Mouse (Mus musculus): ENCODE measurements at regions not wholly inside any gene's neighbourhood (a gene's known extent, or its start where the extent isn't known, plus 50 kb on each side); places are given as distances from the start of the nearest gene placed in this dataset.

DNA sequence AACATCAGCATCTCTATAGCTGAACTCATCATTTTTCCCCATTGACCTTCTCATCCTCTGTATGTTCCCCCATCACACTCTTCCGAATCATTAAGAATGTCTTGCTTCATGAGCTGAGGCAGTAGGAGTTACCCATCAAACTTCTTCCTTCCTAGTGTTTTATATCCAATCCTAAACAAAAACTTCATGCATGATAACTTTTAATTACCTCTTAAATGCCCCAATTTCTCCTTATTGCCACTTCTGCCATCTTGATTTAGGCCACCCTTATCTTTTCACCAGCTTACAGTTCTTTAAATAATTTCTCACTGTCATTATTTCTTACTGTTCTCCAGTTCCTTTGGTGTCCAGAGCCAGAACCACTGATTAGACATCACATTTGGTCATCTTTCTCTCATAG is 277.9 kb upstream of the Fbxo33 start:
- Histone ChIP-seq H3K4me1 (ENCODE audit: control insufficient read depth, insufficient read depth, low read length) (no peaks in the 10 kb centered on the region), H3K9me3 (ENCODE audit: control insufficient read depth, low read length) (no peaks in the 10 kb centered on the region), H3K4me3 (ENCODE audit: low read depth, low read length) (no peak overlapping the region), H3K36me3 (ENCODE audit: control insufficient read depth, insufficient read depth, low read length) (no peaks in the 10 kb centered on the region), H3K9ac (ENCODE audit: low read depth, low read length) (no peak overlapping the region), H3K4me2 (ENCODE audit: low read depth, low read length) (no peak overlapping the region), H3K27me3 (replicated peaks; ENCODE audit: control insufficient read depth, insufficient read depth, low read length) (no peaks in the 10 kb centered on the region), H3K27ac (replicated peaks; ENCODE audit: low read depth, low read length) (no peak overlapping the region)
- 94% methylated on average over 1 of the region's 1 CpGs for WGBS
- DNase-seq (ENCODE audit: low spot score), result no peak
- no peak for ATAC-seq (ENCODE audit: low read depth)

DNA sequence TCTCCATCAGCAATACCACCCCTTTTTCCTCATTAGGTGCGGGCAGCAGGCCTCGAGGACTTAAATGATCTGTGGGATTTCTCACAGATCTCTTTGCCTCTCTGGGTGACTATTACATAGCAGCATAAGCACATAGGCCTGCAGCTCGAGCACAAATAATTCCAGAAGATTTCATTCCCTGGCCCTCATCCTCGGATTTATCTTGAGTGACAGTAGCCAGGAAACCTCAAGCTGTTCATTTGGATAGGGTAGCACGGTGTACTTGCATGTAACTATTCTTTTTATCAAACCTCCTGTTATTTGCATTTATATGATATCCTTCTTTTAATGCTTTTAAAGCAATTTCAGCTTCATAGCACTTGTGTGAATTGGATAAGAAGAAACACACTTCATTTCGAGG is 268.5 kb upstream of the Fbxo33 start:
- WGBS, result 69% methylated on average over 6 of the region's 6 CpGs
- no peaks in the 10 kb centered on the region for H3K4me1 ChIP-seq (ENCODE audit: control insufficient read depth, insufficient read depth, low read length)
- H3K9ac ChIP-seq (ENCODE audit: low read depth, low read length), result no peak overlapping the region
- DNase-seq (ENCODE audit: low spot score), result no peak
- no peak overlapping the region for H3K27ac ChIP-seq (replicated peaks; ENCODE audit: low read depth, low read length)
- no peak overlapping the region for H3K4me3 ChIP-seq (ENCODE audit: low read depth, low read length)
- H3K4me2 ChIP-seq (ENCODE audit: low read depth, low read length), result no peak overlapping the region
- ATAC-seq (ENCODE audit: low read depth), result no peak
- no peaks in the 10 kb centered on the region for H3K9me3 ChIP-seq (ENCODE audit: control insufficient read depth, low read length)
- no peaks in the 10 kb centered on the region for H3K36me3 ChIP-seq (ENCODE audit: control insufficient read depth, insufficient read depth, low read length)
- no peaks in the 10 kb centered on the region for H3K27me3 ChIP-seq (replicated peaks; ENCODE audit: control insufficient read depth, insufficient read depth, low read length)

DNA sequence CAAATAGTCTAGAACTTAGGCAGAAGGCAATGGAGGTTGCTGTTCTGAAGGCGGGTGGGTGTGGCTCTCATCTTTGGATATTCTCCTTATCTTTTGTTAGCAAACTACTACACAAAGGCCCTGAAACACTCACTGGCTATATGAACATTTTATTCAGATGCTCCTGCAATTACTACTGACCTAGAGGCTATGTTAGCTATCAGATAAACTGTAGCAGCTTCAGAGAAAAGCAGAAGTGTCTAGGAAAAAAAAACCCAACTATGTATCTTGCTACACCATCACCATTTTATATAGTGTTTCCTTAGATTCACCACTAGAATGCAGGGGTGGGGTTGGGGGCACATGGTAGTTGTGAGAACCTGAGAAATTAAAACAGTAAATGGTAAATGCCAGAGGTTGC is 268.0 kb upstream of the Fbxo33 start:
- H3K27me3 ChIP-seq (replicated peaks; ENCODE audit: control insufficient read depth, insufficient read depth, low read length), result no peaks in the 10 kb centered on the region
- WGBS, result 92% methylated on average over 1 of the region's 1 CpGs
- H3K4me1 ChIP-seq (ENCODE audit: control insufficient read depth, insufficient read depth, low read length), result no peaks in the 10 kb centered on the region
- DNase-seq (ENCODE audit: low spot score) (no peak), ATAC-seq (ENCODE audit: low read depth) (no peak)
- H3K4me3 ChIP-seq (ENCODE audit: low read depth, low read length), result no peak overlapping the region
- no peak overlapping the region for H3K27ac ChIP-seq (replicated peaks; ENCODE audit: low read depth, low read length)
- H3K4me2 ChIP-seq (ENCODE audit: low read depth, low read length), result no peak overlapping the region
- H3K36me3 ChIP-seq (ENCODE audit: control insufficient read depth, insufficient read depth, low read length), result no peaks in the 10 kb centered on the region
- no peak overlapping the region for H3K9ac ChIP-seq (ENCODE audit: low read depth, low read length)
- H3K9me3 ChIP-seq (ENCODE audit: control insufficient read depth, low read length), result no peaks in the 10 kb centered on the region

DNA sequence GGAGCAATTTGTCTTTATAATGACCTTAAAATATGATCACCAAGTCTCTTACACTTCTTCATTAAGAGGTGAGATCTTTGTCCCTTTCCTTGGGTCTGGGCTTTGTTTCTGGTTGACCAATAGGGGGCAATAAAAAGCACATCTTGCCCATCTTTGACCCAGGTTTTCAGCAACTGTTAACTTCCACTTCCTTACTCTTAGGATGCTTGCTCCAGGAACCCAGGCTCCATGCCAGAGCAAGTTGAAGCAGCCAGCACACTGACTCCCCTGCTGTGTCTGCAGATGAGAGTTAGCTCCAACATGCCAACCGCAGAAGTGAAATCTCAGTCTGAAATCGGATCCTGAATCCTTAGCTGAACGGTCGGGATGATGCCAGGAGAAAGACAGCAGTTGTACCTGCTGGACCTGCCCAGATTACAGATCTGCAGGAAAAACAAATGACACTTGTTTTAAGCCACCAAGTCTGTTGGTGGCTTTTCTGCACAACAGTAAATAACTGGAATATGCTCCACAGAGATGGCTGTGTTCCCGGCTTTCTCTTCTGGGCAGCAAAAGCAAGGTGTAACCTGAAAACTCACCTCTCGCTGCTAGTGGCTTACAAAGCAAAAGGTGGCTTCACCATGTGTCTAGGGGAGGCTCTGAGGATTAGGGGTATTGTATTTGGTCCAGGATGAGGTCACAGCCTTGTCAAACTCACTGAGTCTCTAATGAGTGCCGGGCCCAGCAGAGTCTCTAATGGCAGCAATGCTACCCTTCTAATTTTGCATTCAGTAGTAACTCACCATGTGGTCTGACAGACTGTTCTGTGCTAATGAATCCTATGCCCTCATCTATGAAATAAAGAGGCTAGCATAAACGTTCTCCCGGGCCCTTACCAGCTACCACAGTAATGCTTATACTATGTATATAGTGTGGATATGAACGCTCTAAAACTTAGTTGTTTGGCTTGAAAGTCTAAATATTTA is 241.8 kb upstream of the Fbxo33 start:
- Histone ChIP-seq H3K4me3 (ENCODE audit: low read depth, low read length) (no peak overlapping the region), H3K36me3 (ENCODE audit: control insufficient read depth, insufficient read depth, low read length) (no peaks in the 10 kb centered on the region), H3K4me2 (ENCODE audit: low read depth, low read length) (no peak overlapping the region), H3K9ac (ENCODE audit: low read depth, low read length) (no peak overlapping the region), H3K4me1 (ENCODE audit: control insufficient read depth, insufficient read depth, low read length) (no peaks in the 10 kb centered on the region), H3K27ac (replicated peaks; ENCODE audit: low read depth, low read length) (no peak overlapping the region), H3K27me3 (replicated peaks; ENCODE audit: control insufficient read depth, insufficient read depth, low read length) (no peaks in the 10 kb centered on the region), H3K9me3 (ENCODE audit: control insufficient read depth, low read length) (no peaks in the 10 kb centered on the region)
- WGBS, result 64% methylated on average over 10 of the region's 10 CpGs
- ATAC-seq (ENCODE audit: low read depth), result peak; percentile 80
- peak; percentile 61 for DNase-seq (ENCODE audit: low spot score)

DNA sequence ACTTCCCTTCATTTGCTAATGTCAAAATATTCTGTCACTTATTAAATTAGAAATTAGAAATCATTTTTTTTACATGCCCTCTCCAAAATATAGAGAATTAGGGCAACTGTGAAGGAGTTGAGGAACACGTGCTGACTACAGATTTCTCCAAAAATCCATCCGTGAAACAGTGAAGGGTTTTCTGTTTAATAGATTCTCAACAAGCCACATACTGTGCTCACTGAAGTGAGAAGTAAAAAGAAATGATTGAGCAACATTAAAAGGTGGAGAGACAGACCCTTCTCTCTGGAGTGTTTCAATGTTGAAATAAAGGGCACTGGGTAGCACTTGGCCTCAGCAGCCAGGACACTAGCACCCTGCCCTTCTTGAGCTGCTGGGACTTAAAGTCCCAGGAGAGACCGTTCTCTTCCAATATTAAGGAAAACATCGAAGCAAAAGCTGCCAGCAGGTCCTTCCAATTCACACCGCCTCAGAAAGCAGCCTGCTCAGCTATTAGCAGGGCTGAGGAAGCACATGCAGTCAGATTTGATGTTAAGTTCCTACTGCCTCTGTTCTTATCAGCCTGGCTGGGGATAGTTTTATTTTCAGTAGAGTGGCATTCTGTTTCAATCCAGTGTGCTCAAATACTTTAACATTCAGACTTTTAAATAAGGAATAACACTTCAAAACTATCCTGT is 236.8 kb upstream of the Fbxo33 start:
- no peaks in the 10 kb centered on the region for H3K27me3 ChIP-seq (replicated peaks; ENCODE audit: control insufficient read depth, insufficient read depth, low read length)
- WGBS, result 77% methylated on average over 5 of the region's 5 CpGs
- no peak overlapping the region for H3K4me2 ChIP-seq (ENCODE audit: low read depth, low read length)
- H3K27ac ChIP-seq (replicated peaks; ENCODE audit: low read depth, low read length), result no peak overlapping the region
- ATAC-seq (ENCODE audit: low read depth), result no peak
- no peaks in the 10 kb centered on the region for H3K36me3 ChIP-seq (ENCODE audit: control insufficient read depth, insufficient read depth, low read length)
- H3K9me3 ChIP-seq (ENCODE audit: control insufficient read depth, low read length), result no peaks in the 10 kb centered on the region
- DNase-seq (ENCODE audit: low spot score), result no peak
- no peaks in the 10 kb centered on the region for H3K4me1 ChIP-seq (ENCODE audit: control insufficient read depth, insufficient read depth, low read length)
- H3K9ac ChIP-seq (ENCODE audit: low read depth, low read length), result no peak overlapping the region
- H3K4me3 ChIP-seq (ENCODE audit: low read depth, low read length), result no peak overlapping the region

DNA sequence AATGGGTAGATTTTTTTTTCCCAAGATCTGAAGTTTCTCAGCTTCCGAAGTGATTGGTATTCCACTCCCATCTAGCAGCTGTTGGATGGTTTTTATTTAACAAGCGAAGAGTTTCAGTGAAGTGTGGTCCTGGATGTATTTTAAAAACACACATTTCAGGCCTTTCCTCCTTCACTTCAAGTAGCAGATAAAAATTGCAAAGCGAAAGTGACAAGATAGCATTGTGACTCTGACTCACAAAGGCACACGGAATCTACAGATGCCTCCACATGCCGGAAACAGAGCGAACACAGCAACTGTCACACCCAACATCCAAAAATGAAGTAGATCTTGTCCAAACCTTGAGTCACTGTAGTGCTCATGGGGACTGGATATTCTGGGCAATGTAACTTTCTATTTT is 195.5 kb upstream of the Fbxo33 start:
- Histone ChIP-seq H3K4me3 (ENCODE audit: low read depth, low read length) (no peak overlapping the region), H3K9me3 (ENCODE audit: control insufficient read depth, low read length) (no peaks in the 10 kb centered on the region), H3K9ac (ENCODE audit: low read depth, low read length) (no peak overlapping the region), H3K27ac (replicated peaks; ENCODE audit: low read depth, low read length) (no peak overlapping the region), H3K36me3 (ENCODE audit: control insufficient read depth, insufficient read depth, low read length) (no peaks in the 10 kb centered on the region), H3K4me1 (ENCODE audit: control insufficient read depth, insufficient read depth, low read length) (no peaks in the 10 kb centered on the region), H3K27me3 (replicated peaks; ENCODE audit: control insufficient read depth, insufficient read depth, low read length) (no peaks in the 10 kb centered on the region), H3K4me2 (ENCODE audit: low read depth, low read length) (no peak overlapping the region)
- WGBS, result 87% methylated on average over 6 of the region's 6 CpGs
- ATAC-seq (ENCODE audit: low read depth) (no peak), DNase-seq (ENCODE audit: low spot score) (no peak)

DNA sequence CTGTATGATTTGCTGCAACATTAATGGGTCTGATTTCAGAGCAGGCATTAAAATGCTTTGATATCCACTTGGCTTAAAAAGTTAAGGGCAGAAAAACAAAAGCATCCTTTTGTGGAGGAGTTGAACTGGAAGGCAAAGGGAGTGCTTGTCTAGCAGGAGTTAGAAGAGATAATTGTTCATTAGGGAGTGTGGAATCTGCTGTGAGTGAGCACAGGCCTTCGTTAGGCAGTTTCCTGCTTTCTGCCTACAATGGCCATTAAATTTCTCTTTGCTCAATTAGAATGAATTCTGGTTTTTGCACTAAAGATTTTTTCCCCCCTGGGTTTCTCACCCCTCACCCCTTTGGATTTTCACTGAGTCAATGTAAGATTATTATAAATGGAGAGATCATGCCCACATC is 192.0 kb upstream of the Fbxo33 start:
- DNase-seq (ENCODE audit: low spot score), result no peak
- Histone ChIP-seq H3K9me3 (ENCODE audit: control insufficient read depth, low read length) (no peaks in the 10 kb centered on the region), H3K27me3 (replicated peaks; ENCODE audit: control insufficient read depth, insufficient read depth, low read length) (no peaks in the 10 kb centered on the region), H3K36me3 (ENCODE audit: control insufficient read depth, insufficient read depth, low read length) (no peaks in the 10 kb centered on the region), H3K4me1 (ENCODE audit: control insufficient read depth, insufficient read depth, low read length) (no peaks in the 10 kb centered on the region), H3K27ac (replicated peaks; ENCODE audit: low read depth, low read length) (no peak overlapping the region), H3K4me3 (ENCODE audit: low read depth, low read length) (no peak overlapping the region), H3K4me2 (ENCODE audit: low read depth, low read length) (no peak overlapping the region), H3K9ac (ENCODE audit: low read depth, low read length) (no peak overlapping the region)
- no peak for ATAC-seq (ENCODE audit: low read depth)
- 52% methylated on average over 1 of the region's 1 CpGs for WGBS

DNA sequence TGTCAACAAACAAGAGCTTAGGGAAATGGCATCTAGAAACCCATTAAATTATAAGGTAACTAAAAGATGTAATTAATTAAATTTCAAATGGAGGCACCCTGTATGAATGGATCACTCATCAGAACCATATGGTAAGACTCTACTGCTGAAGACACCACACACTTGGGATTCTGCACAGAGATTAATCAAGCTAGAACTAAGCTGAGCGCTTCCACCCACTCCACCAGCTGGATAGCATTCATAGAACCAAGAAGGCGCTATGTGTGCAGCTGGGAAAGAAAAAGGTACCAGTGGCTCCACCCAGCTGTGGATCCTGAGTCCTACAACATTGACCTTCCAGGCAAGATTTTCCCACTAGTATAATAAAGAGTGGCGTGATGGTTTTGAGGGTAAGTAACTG is 171.6 kb upstream of the Fbxo33 start:
- ATAC-seq (ENCODE audit: low read depth) (no peak), DNase-seq (ENCODE audit: low spot score) (no peak)
- Histone ChIP-seq H3K27me3 (replicated peaks; ENCODE audit: control insufficient read depth, insufficient read depth, low read length) (no peaks in the 10 kb centered on the region), H3K9ac (ENCODE audit: low read depth, low read length) (no peak overlapping the region), H3K36me3 (ENCODE audit: control insufficient read depth, insufficient read depth, low read length) (no peaks in the 10 kb centered on the region), H3K4me1 (ENCODE audit: control insufficient read depth, insufficient read depth, low read length) (no peaks in the 10 kb centered on the region), H3K9me3 (ENCODE audit: control insufficient read depth, low read length) (no peaks in the 10 kb centered on the region), H3K4me3 (ENCODE audit: low read depth, low read length) (no peak overlapping the region), H3K4me2 (ENCODE audit: low read depth, low read length) (no peak overlapping the region), H3K27ac (replicated peaks; ENCODE audit: low read depth, low read length) (no peak overlapping the region)
- 95% methylated on average over 3 of the region's 3 CpGs for WGBS

Data from embryonic facial prominence, embryonic 14.5 days (tissue).